Mouse (Mus musculus) spleen, adult 2 months (tissue): Measurements from ENCODE around the gene Dck. TPM values are rescaled to one million over a fixed set of nuclear protein-coding genes. Genes with fewer than 3 reads are reported as not detected.

Experiments
- DNase-seq, 2 experiments: peaks; one replicate each; pipeline versions ENCODE4 v3.0.0 to v3.0.0-alpha.2; 2012 to 2021; ENCODE audit warnings: low spot score in 2 of 2, low read depth in 1 of 2
- H3K27ac ChIP-seq: fragments of 200-500 bp; 2 replicates; pipeline ENCODE4 v1.5.1; 2012; ENCODE audit warnings: low read length, inconsistent platforms; ENCODE audit not compliant: insufficient read depth
- H3K27me3 ChIP-seq: fragments of 200-500 bp; 2 replicates; pipeline ENCODE4 v1.6.1; 2012; ENCODE audit warnings: mild to moderate bottlenecking, moderate library complexity, low read length, inconsistent platforms; ENCODE audit not compliant: control insufficient read depth, insufficient read depth
- H3K36me3 ChIP-seq: fragments of 200-500 bp; 2 replicates; pipeline ENCODE4 v1.6.1; 2012; ENCODE audit warnings: mild to moderate bottlenecking, low read length, inconsistent platforms; ENCODE audit not compliant: control insufficient read depth, insufficient read depth
- H3K4me1 ChIP-seq: fragments of 200-500 bp; 2 replicates; pipeline ENCODE4 v1.6.1; 2011; ENCODE audit warnings: inconsistent platforms; ENCODE audit not compliant: control insufficient read depth, insufficient read depth, insufficient read length
- H3K4me3 ChIP-seq: fragments of 200-500 bp; 2 replicates; pipeline ENCODE4 v1.5.1; 2011; ENCODE audit warnings: mild to moderate bottlenecking, inconsistent platforms; ENCODE audit not compliant: insufficient read depth, insufficient read length; ENCODE audit errors: extremely low read depth
- CTCF ChIP-seq: fragments of 200-500 bp; IDR thresholded peaks from 2 replicates; pipeline ENCODE4 v1.5.1; 2011; ENCODE audit warnings: mild to moderate bottlenecking, inconsistent platforms; ENCODE audit not compliant: insufficient read depth, insufficient read length, insufficient replicate concordance; ENCODE audit errors: extremely low read depth
- POLR2A ChIP-seq: fragments of 200-500 bp; IDR thresholded peaks from 2 replicates; pipeline ENCODE4 v1.6.1; 2011; ENCODE audit warnings: low read depth, low read length, inconsistent platforms
- WGBS: fragments of 180-500 bp; shearing (Covaris S2); methylation state at CpG from one replicate; pipeline ENCODE4 v1.1.7; 2018; 5-methylcytosine and 5-hydroxymethylcytosine counted together
- polyA plus RNA-seq: library from polyadenylated mRNA; depleted of rRNA; stranded (reverse); fragments of >200 nt; gene quantifications from 2 replicates; pipeline ENCODE4 v1.2.3, GENCODE M21; 2012

Dck gene
- polyA plus RNA-seq, 1 experiment: 6.7 TPM

GRCm38 (mm10) chr5:88765587-88765986, 791 bp downstream of the Dck start:
- no peak for TF ChIP-seq CTCF
- no peak for TF ChIP-seq POLR2A
- Histone ChIP-seq H3K4me3 (peak overlapping the region; percentile 98), H3K27ac (peak overlapping the region; percentile 92), H3K27me3 (no peaks in the 10 kb centered on the region), H3K4me1 (peaks cover 6% of the 10 kb centered on the region; the same call in 1 of the 2 replicates), H3K36me3 (peaks cover 2% of the 10 kb centered on the region; the same call in 1 of the 2 replicates)
- DNase-seq: no peak
- whole genome bisulfite sequencing: 6% methylated on average over 6 of the region's 6 CpGs

GRCm38 (mm10) chr5:88766121-88766520, 1.3 kb downstream of the Dck start:
- peak; percentile 32 to 44 for DNase-seq
- TF ChIP-seq POLR2A (no peak), CTCF (no peak)
- Histone ChIP-seq H3K27me3 (no peaks in the 10 kb centered on the region), H3K36me3 (peaks cover 3% of the 10 kb centered on the region; the same call in 1 of the 2 replicates), H3K27ac (peak overlapping the region; percentile 61), H3K4me1 (peaks cover 6% of the 10 kb centered on the region; the same call in 1 of the 2 replicates), H3K4me3 (peak overlapping the region; percentile 35; the same call in 1 of the 2 replicates)
- 8% methylated on average over 6 of the region's 6 CpGs for WGBS

- Histone ChIP-seq H3K27ac (peak overlapping the region; percentile 61), H3K36me3 (peaks cover 3% of the 10 kb centered on the region; the same call in 1 of the 2 replicates), H3K27me3 (no peaks in the 10 kb centered on the region), H3K4me1 (peaks cover 6% of the 10 kb centered on the region; the same call in 1 of the 2 replicates), H3K4me3 (no peak overlapping the region; the same call in 1 of the 2 replicates)
- no peak for TF ChIP-seq CTCF
- no peak for TF ChIP-seq POLR2A
- WGBS: 57% methylated on average over 5 of the region's 5 CpGs
- DNase-seq: no peak
Measured at GRCm38 (mm10) chr5:88766863-88767262, 2.1 kb downstream of the Dck start.

DNA sequence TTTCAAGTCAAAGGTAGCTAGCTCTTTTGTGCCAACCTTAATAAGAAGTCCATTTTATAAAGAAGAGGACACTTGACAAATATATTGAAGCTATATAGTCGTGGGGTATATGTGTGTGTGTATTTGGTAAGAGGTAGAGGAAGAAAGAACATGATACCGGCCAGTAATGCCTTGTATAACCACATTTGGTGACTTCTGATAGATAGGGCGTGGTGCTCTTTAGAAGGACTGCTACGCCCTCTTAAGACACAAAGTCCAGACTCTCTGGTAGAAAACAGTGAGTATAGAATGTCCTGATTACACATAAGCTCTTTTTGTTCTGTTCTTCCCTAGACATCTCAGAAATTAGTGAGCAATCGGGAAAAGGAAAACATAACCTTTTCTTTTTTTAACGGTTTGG, 3.4 kb downstream of the Dck start:
- H3K36me3 ChIP-seq: peaks cover 8% of the 10 kb centered on the region
- WGBS: 75% methylated on average over 6 of the region's 6 CpGs
- DNase-seq: no peak
- peak overlapping the region; percentile 28; the same call in 1 of the 2 replicates for H3K27ac ChIP-seq
- TF ChIP-seq POLR2A: no peak
- TF ChIP-seq CTCF: no peak
- no peaks in the 10 kb centered on the region for H3K27me3 ChIP-seq
- no peak overlapping the region for H3K4me3 ChIP-seq
- H3K4me1 ChIP-seq: peaks cover 6% of the 10 kb centered on the region; the same call in 1 of the 2 replicates

DNA sequence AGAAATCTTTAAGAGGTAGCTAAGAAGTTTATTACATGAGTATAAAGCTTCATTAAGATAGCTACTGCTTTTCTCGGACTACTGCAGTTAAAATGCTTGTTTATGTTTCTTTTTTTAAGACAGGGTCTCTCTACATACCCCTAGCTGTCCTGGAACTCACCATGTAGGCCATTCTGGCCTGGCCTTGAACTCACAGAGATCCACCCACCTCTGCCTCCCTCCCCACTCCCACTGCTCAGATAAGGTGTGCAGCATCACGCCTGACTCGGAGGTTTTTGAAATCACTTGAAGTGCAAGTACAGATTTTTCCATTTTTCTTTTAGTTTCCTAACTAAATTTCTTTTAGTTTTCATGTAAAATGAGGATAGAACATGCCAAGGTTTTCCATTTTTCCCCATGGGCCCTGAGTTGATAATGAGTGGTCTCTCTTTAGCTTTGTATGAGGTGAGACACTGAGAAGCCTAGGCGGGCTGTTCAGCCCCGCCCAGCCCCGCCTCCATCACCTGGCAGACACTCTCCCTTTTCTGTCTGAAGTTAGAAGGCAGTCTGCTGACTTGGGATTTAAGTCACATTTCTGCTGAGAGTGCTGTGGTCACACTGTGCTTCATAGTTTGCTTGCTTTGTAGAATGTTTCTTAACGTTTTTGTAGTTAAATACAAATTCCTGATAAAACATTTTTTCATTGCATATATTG, 17.4 kb downstream of the Dck start:
- no peaks in the 10 kb centered on the region for H3K27me3 ChIP-seq
- H3K4me1 ChIP-seq: no peaks in the 10 kb centered on the region
- H3K27ac ChIP-seq: no peak overlapping the region
- peaks cover 27% of the 10 kb centered on the region for H3K36me3 ChIP-seq
- no peak for DNase-seq
- no peak overlapping the region for H3K4me3 ChIP-seq
- no peak for TF ChIP-seq POLR2A
- TF ChIP-seq CTCF: no peak
- 90% methylated on average over 7 of the region's 7 CpGs for WGBS

DNA sequence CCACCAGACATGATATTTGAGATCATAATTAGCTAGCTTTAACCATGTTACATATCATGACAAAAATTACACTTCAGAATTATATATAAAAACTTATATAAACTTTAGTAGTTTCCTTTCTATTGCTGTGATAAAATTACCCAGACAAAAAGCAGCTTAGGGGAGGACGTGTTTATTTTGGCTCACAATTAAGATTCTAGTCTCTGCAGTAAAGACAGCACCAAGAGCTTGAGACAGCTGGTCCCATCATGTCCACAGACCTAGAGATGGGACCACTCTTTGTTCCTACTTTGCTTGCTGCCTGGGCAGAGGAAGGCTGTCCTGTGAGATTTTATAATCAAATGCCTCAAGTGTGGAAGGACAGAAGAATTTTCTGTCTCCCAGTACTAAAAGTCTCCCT, 20.3 kb downstream of the Dck start:
- TF ChIP-seq POLR2A (no peak), CTCF (no peak)
- H3K27me3 ChIP-seq: no peaks in the 10 kb centered on the region
- no peak overlapping the region for H3K27ac ChIP-seq
- DNase-seq: no peak
- H3K4me1 ChIP-seq: no peaks in the 10 kb centered on the region
- no peak overlapping the region for H3K4me3 ChIP-seq
- WGBS: 91% methylated on average over 1 of the region's 1 CpGs
- H3K36me3 ChIP-seq: peaks cover 19% of the 10 kb centered on the region

DNA sequence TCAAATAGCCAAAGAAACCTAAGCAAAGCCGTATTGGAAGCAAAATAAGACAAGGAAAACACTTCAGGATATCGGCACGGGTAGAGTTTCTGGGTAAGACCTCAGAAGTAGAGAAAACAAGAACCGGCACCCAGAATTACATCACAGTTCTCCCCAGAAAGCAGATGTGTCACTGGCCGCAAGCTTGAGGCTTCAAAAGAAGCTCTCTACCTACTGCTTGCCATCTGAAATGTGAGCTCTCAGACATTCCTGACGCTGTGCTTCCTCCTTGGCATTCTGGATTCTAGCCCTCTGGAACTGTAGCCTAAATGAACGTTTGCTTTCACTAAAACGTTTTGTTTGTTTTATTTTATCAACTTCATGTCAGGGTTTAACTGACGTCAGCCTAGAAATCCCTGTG, 25.9 kb downstream of the Dck start:
- no peaks in the 10 kb centered on the region for H3K36me3 ChIP-seq
- 54% methylated on average over 9 of the region's 9 CpGs for WGBS
- no peaks in the 10 kb centered on the region for H3K27me3 ChIP-seq
- DNase-seq: no peak
- H3K4me3 ChIP-seq: no peak overlapping the region
- H3K4me1 ChIP-seq: no peaks in the 10 kb centered on the region
- H3K27ac ChIP-seq: no peak overlapping the region
- no peak for TF ChIP-seq POLR2A
